Mouse (Mus musculus) left cerebral cortex, postnatal 4 days (tissue): Measurements from ENCODE around the gene Zfp553. TPM values are rescaled to one million over a fixed set of nuclear protein-coding genes. Genes with fewer than 3 reads are reported as not detected.

ENCODE experiments used
- DNase-seq: peaks from one replicate; pipeline ENCODE4 v3.0.0-alpha.2; 2022
- intact Hi-C: fragments of 180-260 bp; cut with DNase I; formaldehyde crosslinking; loops from one replicate; pipeline ENCODE4 v1.15.1; 2025
- total RNA-seq, 2 experiments: library from RNA; stranded (reverse); gene quantifications; 2 replicates each; pipeline ENCODE4 v1.2.3; 2021

Gene Zfp553
- total RNA-seq, 2 experiments from 2014 or later: 28.4 to 28.8 TPM

GRCm38 (mm10) chr7:127210266-127210665 lies 22.6 kb upstream of the Zfp553 start:
- no peak for DNase-seq
- intact Hi-C loops: no loop called here

DNA sequence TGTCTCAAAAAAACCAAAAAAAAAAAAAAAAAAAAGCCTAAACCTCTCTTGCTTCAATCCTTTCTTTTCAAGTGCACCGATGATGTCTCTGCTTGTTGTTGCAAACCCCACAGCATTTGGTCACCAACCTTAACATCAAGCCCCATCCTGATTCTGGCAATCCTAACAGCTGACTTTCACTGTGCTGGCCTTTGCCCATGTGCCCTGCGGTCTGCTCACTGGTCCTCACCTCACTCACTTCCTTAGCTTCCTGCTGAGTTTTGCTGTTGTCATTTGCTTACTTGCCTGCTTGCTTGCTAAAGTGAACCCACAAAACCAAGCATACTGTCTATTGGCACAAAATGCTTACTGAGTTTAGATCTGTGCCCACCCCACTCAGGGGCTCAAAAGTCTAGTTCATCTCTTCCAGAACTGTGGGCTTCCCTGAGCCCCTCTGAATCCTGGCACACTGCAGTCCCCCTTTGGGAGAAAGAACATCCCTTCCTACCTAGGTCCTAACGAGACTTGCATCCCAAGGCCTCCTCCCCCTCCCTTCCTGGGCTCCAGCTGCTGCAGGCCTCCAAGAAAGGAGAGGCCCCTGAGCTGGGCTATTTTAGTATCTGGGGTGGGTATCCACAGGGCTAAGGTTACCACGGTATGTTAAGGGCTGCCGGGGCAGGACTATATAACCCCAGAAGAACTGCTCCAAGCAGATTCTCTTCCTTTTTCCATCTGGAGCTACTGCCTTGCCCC lies 21.7 kb upstream of the Zfp553 start:
- intact Hi-C loops: no loop called here

DNA sequence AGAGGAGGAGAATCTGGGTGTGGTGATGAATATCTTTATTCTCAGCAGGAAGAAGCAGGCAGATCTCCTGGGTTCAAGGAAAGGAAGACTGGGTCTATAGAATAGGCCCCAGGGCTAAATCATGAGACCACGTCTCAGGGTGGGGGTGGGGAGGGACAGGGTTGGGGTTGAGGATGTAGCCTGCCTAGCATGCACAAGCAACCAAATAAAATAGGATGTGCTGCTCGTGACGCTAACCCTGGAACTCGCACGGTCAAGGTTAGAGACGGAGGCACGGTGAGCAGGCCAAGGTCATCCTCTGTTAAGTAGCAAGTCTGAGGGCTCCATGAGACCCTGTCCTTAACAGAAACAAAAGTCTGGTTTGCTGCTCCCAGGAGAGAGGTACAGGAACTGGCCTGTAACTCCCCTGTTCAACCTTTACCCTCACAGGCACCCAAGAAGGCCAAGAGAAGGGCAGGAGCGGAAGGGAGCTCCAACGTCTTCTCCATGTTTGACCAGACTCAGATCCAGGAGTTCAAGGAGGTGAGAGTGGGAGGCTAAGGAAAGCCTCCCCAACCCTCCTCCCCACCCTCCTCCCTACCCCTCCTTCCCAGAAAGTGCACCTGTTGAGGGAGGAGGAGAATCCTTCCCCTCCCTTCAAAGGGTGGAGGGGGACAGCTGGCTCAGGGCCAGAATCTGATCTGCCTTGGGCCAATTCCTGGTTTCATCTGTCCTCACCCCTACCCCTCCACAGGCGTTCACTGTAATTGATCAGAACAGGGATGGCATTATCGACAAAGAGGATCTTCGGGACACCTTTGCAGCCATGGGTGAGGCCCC lies 20.2 kb upstream of the Zfp553 start:
- intact Hi-C loops: no loop called here

More for the DNA sequence above, 21.7 kb upstream of the Zfp553 start:
- DNase-seq: no peak

GRCm38 (mm10) chr7:127213485-127213884 lies 19.4 kb upstream of the Zfp553 start:
- intact Hi-C loops: no loop called here
- no peak for DNase-seq

More for the DNA sequence above, 20.2 kb upstream of the Zfp553 start:
- no peak for DNase-seq

DNA sequence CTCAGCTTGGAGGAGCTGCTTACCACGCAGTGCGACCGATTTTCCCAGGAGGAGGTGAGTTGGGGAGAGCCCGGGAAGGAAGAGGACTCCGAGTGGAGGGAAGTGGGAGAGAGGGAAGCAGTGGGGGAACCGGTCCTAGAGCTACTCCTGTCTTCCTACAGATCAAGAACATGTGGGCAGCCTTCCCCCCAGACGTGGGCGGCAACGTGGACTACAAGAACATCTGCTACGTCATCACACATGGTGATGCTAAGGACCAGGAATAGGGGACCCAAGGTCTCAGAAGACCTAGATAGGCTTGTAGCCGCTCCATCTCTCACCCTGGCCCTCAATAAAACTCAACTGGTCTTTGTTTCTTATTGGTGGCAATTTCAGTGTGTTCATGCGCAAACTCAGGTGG lies 18.9 kb upstream of the Zfp553 start:
- intact Hi-C loops: no loop called here
- DNase-seq: no peak

GRCm38 (mm10) chr7:127214521-127214920 lies 18.3 kb upstream of the Zfp553 start:
- intact Hi-C loops: no loop called here
- no peak for DNase-seq

DNA sequence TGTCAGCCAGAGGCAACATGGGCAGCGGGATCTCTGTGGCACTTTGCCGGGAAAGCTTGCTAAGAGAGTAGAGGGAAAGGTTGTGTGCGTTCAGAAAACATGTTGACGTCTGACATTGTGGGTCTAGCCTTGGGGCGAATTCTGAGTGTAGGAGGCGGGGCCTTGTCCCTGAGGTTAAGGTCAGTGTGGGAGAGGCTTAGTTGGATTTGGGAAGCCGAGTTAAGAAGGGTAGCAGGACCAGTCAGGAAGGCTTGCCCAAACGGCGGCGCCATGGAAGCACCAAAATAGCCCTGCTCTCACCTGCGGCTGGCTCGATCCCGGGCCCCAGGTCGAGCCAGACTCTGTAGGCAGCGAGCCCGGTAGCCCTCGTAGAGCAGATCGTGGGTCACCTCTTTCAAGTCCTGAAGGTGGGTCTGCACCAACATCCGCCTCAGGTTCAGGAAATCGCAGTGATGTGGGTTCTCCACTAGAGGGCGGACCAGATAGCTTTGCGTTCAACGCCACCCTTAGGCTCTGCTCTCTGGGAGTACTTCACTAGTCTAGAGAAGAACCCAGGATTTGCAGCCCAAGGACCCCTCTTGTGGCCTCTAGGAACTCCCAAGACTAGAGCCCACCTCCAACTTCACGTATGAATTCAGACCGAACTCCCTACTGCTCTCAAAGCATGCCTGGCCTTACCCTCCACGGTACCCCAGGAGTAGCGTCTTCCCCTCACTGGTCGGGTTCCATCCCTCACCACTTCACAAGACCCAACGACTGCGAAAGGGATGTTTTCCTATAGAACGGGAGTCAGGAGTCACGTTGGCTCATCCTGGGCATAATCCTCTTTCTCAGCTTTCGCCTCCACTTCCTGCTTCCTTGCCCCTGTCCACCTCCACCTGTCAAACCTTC lies 17.6 kb upstream of the Zfp553 start:
- intact Hi-C loops: no loop called here
- DNase-seq: peak; percentile 45

DNA sequence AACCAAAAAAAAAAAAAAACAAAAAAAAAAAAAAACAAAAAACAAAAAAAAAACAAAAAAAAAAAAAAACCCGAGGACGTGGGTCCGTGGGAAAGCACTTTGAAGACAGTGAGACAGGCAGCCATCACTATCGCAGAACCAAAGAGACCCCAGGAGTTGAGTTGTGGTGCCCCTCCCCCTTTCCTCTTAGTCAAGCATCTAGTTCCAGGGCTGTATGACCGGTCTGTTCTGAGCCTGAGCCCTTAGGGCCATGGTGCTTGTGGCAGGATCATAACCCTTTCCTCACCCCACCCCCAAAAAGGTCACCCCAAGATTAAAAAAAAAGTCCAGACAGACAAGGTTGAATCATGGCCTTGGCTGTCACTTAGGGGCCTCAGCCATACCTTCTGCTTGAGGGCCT lies 16.6 kb upstream of the Zfp553 start:
- intact Hi-C loops: no loop called here
- no peak for DNase-seq

GRCm38 (mm10) chr7:127217475-127217874 lies 15.4 kb upstream of the Zfp553 start:
- no peak for DNase-seq
- intact Hi-C loops: no loop called here

DNA sequence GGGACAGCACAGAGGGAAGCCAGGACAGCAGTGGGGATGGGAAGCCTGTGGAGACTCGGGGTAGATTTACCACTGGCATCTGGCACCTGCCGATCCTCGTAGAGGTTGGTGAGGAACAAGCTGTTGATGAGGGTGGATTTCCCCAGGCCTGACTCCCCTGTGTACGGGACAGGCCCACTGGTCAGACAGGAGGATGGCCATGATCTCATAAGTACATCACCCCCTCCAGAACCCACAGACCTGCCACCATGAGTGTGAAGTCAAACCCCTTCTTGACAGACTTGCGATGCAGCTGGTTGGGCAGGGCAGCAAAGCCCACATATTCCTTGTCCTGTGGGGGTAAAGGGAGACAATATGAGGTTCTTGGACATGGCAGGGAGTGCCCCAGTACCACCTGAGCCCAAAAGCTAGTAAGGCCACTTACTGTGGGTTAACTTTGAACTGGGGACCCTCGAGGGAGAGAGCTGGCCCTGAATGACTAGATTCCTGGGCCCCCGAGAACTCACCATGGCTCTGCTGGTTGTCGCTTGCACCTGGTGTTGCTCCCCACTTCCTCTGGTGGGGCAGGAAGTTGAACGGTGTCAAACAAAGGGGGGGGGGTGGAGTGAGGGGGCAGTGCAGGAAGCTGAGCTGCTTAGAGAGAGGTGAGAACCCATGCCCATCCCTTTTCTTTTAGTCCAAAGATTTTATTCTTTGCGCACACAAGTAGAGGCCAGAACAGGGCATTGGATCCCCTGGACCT lies 14.8 kb upstream of the Zfp553 start:
- intact Hi-C loops: no loop called here

GRCm38 (mm10) chr7:127218670-127219069 lies 14.2 kb upstream of the Zfp553 start:
- no peak for DNase-seq
- intact Hi-C loops: no loop called here

More for the DNA sequence above, 14.8 kb upstream of the Zfp553 start:
- no peak for DNase-seq

DNA sequence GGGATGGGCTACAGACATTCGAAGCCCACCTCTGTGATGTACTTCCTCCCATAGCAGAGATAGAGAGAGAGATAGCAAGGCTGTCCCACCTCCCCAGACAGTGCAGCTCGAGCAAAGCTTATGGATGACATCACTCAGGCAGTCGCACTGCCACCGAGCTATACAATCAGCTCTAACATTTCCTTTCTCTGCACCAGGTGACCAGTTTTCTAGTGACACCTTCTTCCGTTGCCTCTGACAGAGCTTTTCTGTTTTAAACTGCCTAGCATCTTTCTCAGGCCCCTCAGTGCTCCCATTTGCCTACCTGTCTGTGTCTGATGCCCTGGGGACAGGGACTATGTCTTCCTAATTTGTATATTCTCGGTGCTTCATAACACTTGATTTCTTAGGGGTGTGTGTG lies 12.4 kb upstream of the Zfp553 start:
- intact Hi-C loops: no loop called here
- DNase-seq: no peak

- no peak for DNase-seq
- intact Hi-C loops: no loop called here
Observed at GRCm38 (mm10) chr7:127223106-127223505, 9.8 kb upstream of the Zfp553 start.

DNA sequence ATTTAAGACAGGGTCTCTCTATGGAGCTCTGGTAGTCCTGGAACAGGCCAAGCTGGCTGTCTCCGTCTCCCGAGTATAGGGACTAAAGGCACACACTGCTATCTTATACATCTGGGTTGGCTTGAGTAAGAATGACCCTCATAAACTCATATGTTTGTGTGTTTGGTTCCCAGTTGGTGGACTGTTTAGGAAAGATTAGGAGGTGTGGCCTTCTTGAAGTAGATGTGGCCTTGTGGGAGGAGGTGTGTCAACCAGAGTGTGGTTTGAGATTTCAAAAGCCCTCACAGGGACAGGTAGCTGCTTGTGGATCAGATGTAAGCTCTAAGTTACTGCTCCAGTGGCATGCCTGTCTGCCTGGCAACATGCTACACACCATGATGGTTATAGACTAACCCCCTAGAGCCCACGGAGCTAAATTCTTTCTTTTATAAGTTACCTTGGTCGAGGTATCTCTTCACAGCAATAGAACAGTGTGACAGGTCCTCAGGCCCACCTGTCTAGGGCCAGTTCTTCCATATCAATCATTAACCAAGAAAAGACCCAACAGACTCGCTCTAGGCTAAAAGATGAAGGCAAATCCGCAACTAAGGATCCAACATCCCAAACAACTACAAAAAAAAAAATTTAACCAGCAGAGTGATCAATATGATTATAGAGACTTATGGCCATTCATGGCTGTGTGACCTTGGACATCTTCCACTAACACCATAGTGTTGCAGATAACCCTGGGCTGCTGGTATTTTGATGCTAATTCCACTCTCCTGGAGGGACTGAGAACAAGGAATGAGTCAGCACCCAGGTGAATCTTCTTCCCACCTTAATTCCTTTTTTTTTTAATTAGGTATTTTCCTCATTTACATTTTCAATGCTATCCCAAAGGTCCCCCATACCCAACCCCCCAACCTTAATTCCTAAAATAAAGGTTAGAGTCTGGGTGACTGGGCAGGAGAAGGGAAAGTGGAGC lies 9.1 kb upstream of the Zfp553 start:
- intact Hi-C loops: no loop called here
- no peak for DNase-seq

DNA sequence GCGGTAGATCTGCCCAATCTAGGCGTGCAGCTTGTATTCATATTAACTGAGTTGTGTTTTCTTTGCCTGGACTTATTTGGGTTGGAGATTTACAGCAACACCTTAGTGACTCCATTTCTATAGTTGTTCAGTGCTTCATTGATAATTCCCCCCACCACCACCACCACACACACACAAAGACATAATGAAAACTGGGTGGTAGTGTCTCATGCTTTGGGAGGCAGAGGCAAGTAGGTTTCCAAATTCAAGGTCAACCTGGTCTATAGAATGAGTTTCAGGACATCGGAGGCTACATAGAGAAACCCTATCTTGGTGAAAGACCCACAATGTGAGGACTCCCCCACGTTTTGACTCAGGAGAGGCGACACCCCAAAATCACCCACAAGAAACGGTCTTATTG lies 8.2 kb upstream of the Zfp553 start:
- intact Hi-C loops: no loop called here
- DNase-seq: no peak

GRCm38 (mm10) chr7:127225147-127225995 lies 7.5 kb upstream of the Zfp553 start:
- intact Hi-C loops: no loop called here
- DNase-seq: no peak

DNA sequence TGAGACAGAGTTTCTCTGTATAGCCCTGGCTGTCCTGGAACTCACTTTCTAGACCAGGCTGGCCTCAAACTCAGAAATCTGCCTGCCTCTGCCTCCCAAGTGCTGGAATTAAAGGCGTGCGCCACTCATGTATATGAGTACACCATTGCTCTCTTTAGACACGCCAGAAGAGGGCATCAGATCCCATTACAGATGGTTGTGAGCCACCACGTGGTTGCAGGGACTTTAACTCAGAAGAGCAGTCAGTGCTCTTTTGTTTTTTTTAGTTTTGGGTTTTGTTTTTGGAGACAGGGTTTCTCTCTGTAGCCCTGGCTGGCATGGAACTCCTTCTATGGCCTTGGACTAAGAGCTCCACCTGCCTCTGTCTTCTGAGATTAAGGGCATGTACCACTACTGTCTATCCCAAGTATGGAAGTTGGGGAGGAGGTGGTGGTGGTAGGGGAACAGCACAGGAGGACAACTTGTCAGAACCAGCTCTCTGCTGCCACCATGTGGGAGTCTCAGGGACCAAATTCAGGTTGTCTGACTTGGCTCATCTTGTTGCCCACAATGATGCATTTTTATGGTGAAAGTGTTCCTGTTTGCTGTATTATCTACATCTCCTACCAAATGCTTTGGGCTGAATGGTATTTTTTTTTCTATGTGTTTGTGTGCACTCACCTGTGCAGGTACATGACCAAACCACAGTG lies 4.1 kb upstream of the Zfp553 start:
- intact Hi-C loops: no loop called here
- peak; percentile 85 for DNase-seq

GRCm38 (mm10) chr7:127231376-127231775 lies 1.5 kb upstream of the Zfp553 start:
- no peak for DNase-seq
- intact Hi-C loops: no loop called here
